Mouse (Mus musculus): ENCODE measurements around the gene Coa7. TPM values are rescaled to one million over a fixed set of nuclear protein-coding genes. Genes with fewer than 3 reads are reported as not detected.

Coa7 gene
- polyA plus RNA-seq (2012; rRNA removed) = 9.3 and 11.0 TPM in 2 replicates
- 26.4 and 29.1 TPM in 2 replicates for polyA plus RNA-seq (2014; fragmentation: Nextera tagmentation; extraction: Ambion mirVana)

- H3K9me3 ChIP-seq (ENCODE audit: control insufficient read depth, low read length) = no peaks in the 10 kb centered on the region
- peaks cover 3 to 11% of the 10 kb centered on the region in 2 experiments; a peak in 3 of 4 replicates for H3K4me1 ChIP-seq (replicated peaks; ENCODE audit: control insufficient read depth in 2 of 2, insufficient read depth in 2 of 2, low read length in 1 of 2)
- peak within 1 kb of the TSS; percentile 81 for H3K4me2 ChIP-seq (ENCODE audit: low read depth)
- no peaks in the 10 kb centered on the region for H3K27me3 ChIP-seq (ENCODE audit: control insufficient read depth, insufficient read depth, low read length)
- no peak for TF ChIP-seq EP300 (IDR thresholded peaks at IDR 0.05; ENCODE audit: low read depth)
- no peak for TF ChIP-seq CTCF (IDR thresholded peaks at IDR 0.05; ENCODE audit: low read depth)
- DNase-seq (ENCODE audit: low read depth in 3 of 3, low spot score in 3 of 3) = peak; percentile 87 to 91 (median 90)
- H3K27ac ChIP-seq = peak within 1 kb of the TSS; percentile 31; the same call in 1 of the 2 replicates
- under 1% methylated on average over 44 of the region's 45 CpGs for WGBS (ENCODE audit: insufficient replicate concordance)
- H3K36me3 ChIP-seq (replicated peaks; ENCODE audit: control insufficient read depth, insufficient read depth, low read depth) = no peaks in the 10 kb centered on the region; the same call in 1 of the 2 replicates
- peak within 1 kb of the TSS; percentile 67 for H3K9ac ChIP-seq (replicated peaks)
- peak; percentile 97 for ATAC-seq (ENCODE audit: insufficient read depth)
- H3K4me3 ChIP-seq (ENCODE audit: insufficient read depth in 1 of 2, low read depth in 2 of 2, low read length in 2 of 2) = peak within 1 kb of the TSS; percentile 61 to 92
Observed at GRCm38 (mm10) chr4:108327730-108328484, at the start of gene Coa7. Coa7 (plus strand) TSS chr4:108328140.

GRCm38 (mm10) chr4:108300266-108300665 is 27.7 kb upstream of the Coa7 start:
- H3K4me1 ChIP-seq (replicated peaks; ENCODE audit: control insufficient read depth in 2 of 2, insufficient read depth in 2 of 2, low read length in 1 of 2) = peaks cover 0 to 17% of the 10 kb centered on the region in 2 experiments
- WGBS (ENCODE audit: insufficient replicate concordance) = under 1% methylated on average over 14 of the region's 14 CpGs
- H3K27ac ChIP-seq = no peak overlapping the region
- H3K27me3 ChIP-seq (ENCODE audit: control insufficient read depth, insufficient read depth, low read length) = no peaks in the 10 kb centered on the region
- no peaks in the 10 kb centered on the region for H3K36me3 ChIP-seq (replicated peaks; ENCODE audit: control insufficient read depth, insufficient read depth, low read depth)
- H3K4me3 ChIP-seq (ENCODE audit: insufficient read depth in 1 of 2, low read depth in 2 of 2, low read length in 2 of 2) = peak overlapping the region; percentile 60 to 91
- H3K9me3 ChIP-seq (ENCODE audit: control insufficient read depth, low read length) = no peaks in the 10 kb centered on the region
- TF ChIP-seq CTCF (IDR thresholded peaks at IDR 0.05; ENCODE audit: low read depth) (no peak), EP300 (IDR thresholded peaks at IDR 0.05; ENCODE audit: low read depth) (no peak)
- H3K9ac ChIP-seq (replicated peaks) = peak overlapping the region; percentile 57
- H3K4me2 ChIP-seq (ENCODE audit: low read depth) = peak overlapping the region; percentile 73
- DNase-seq (ENCODE audit: low read depth in 3 of 3, low spot score in 3 of 3) (no peak), ATAC-seq (ENCODE audit: insufficient read depth) (no peak)

- Histone ChIP-seq H3K9me3 (ENCODE audit: control insufficient read depth, low read length) (no peaks in the 10 kb centered on the region), H3K27ac (no peak within 1 kb of the TSS), H3K4me1 (replicated peaks; ENCODE audit: control insufficient read depth in 2 of 2, insufficient read depth in 2 of 2, low read length in 1 of 2) (peaks cover 0 to 17% of the 10 kb centered on the region in 2 experiments), H3K9ac (replicated peaks) (peak within 1 kb of the TSS; percentile 57), H3K27me3 (ENCODE audit: control insufficient read depth, insufficient read depth, low read length) (no peaks in the 10 kb centered on the region), H3K4me3 (ENCODE audit: insufficient read depth in 1 of 2, low read depth in 2 of 2, low read length in 2 of 2) (peak within 1 kb of the TSS; percentile 60 to 91), H3K36me3 (replicated peaks; ENCODE audit: control insufficient read depth, insufficient read depth, low read depth) (no peaks in the 10 kb centered on the region), H3K4me2 (ENCODE audit: low read depth) (peak within 1 kb of the TSS; percentile 73)
- peak; percentile 84 to 86 (median 86) for DNase-seq (ENCODE audit: low read depth in 3 of 3, low spot score in 3 of 3)
- peak; percentile 93 for ATAC-seq (ENCODE audit: insufficient read depth)
- under 1% methylated on average over 58 of the region's 58 CpGs for WGBS (ENCODE audit: insufficient replicate concordance)
- TF ChIP-seq CTCF (IDR thresholded peaks at IDR 0.05; ENCODE audit: low read depth) = 0 out of 2 replicates have a peak, but pooled peaks have one; percentile 4
- TF ChIP-seq EP300 (IDR thresholded peaks at IDR 0.05; ENCODE audit: low read depth) = no peak
Observed at GRCm38 (mm10) chr4:108300670-108301373, 27.1 kb upstream of the Coa7 start, which contains the start of gene Zyg11b. Zyg11b (minus strand) TSS chr4:108301096.

DNA sequence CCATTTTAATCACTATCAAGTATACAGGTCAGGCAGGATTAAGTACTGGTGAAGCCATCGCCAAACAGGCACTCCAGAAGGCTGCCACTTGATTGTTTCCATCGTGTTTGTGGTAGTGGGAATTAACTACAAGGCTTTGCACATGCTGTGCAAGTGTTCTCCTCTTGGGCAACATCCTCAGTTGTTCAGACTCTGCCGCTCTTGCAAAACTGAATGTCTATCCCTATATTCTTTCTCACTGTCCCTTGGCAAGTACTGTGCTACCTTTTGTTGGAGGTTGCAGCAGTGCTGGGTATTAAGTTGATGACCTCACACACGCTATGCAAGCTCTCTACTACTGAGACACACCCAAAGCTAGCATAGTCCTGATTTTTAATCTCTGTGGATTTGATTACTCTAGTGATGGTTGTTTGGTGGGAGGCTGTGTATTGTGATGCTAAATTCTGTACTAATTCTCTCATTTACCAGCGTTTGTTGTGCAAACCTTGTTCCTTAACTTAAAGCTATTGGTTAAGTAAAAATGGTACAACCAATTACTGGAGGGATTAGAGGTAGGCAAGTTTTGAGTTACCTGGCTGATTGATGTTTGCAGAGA is 25.5 kb upstream of the Coa7 start:
- H3K27me3 ChIP-seq (ENCODE audit: control insufficient read depth, insufficient read depth, low read length) = no peaks in the 10 kb centered on the region
- ATAC-seq (ENCODE audit: insufficient read depth) = no peak
- no peak overlapping the region for H3K9ac ChIP-seq (replicated peaks)
- no peak for DNase-seq (ENCODE audit: low read depth in 3 of 3, low spot score in 3 of 3)
- H3K27ac ChIP-seq = no peak overlapping the region
- no peak for TF ChIP-seq EP300 (IDR thresholded peaks at IDR 0.05; ENCODE audit: low read depth)
- no peak for TF ChIP-seq CTCF (IDR thresholded peaks at IDR 0.05; ENCODE audit: low read depth)
- H3K4me2 ChIP-seq (ENCODE audit: low read depth) = no peak overlapping the region
- H3K4me1 ChIP-seq (replicated peaks; ENCODE audit: control insufficient read depth in 2 of 2, insufficient read depth in 2 of 2, low read length in 1 of 2) = peaks cover 0 to 17% of the 10 kb centered on the region in 2 experiments
- H3K9me3 ChIP-seq (ENCODE audit: control insufficient read depth, low read length) = no peaks in the 10 kb centered on the region
- WGBS (ENCODE audit: insufficient replicate concordance) = 57% methylated on average over 5 of the region's 5 CpGs
- no peak overlapping the region for H3K4me3 ChIP-seq (ENCODE audit: insufficient read depth in 1 of 2, low read depth in 2 of 2, low read length in 2 of 2)
- no peaks in the 10 kb centered on the region for H3K36me3 ChIP-seq (replicated peaks; ENCODE audit: control insufficient read depth, insufficient read depth, low read depth)
